Mouse (Mus musculus) heart, postnatal 4 days (tissue): ENCODE data around the gene Ndufa4. TPM values are rescaled to one million over a fixed set of nuclear protein-coding genes. Genes with fewer than 3 reads are reported as not detected.
"Not testable (repeated sequence)": the region's sequence is repeated elsewhere in the genome, so short reads cannot be mapped to it uniquely, and the experiment has no call there.

Experiments used
- DNase-seq: peaks from one replicate; pipeline ENCODE4 v3.0.0; 2021
- total RNA-seq, 2 experiments: library from RNA; stranded (reverse); gene quantifications; 2 replicates each; pipeline ENCODE4 v1.2.3; 2021

Ndufa4 gene
- 1,000 to 10,000 TPM; 1,791 to 1,863 TPM for total RNA-seq

DNA sequence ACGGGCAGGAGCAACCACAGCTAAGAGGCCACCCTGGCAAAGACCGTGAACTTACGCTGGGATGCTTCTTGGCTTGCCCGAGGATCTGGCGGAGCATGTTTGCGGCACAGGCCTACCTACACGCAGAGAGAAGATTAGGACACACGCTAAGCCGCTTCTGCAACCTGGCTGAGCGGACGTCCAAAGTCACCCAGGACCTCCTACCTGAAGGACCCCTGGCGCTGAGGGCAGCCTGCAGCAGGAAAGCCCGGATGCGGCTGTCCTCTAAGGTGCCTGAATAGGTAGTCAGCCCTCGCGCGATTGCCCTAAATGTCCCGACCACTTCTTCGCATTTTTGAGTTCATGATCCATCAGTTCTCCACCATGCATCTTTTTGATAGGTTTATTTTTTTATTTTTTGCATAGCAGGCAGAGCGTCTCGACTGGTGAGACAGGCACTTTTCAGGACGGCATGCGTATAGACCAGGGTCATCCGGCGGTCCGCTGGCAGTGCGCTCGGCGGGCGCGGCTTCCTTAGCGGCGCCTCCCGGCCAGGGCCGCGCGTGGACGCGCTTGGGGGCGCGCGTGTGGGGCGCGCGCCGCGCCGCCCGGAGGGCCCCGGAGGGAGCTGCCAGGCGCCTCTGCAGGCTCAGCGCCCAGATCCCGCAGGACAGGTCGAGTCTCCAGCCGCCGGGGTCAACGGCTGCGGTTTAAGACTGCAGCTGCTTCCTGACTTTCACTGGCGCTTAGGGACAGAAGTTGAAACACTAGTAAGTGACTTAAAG, at the start of gene Ndufa4, which contains the start of gene Phf14:
Ndufa4 (minus strand) TSS at position 229 of the 764 bp plus-strand sequence.
Phf14 (plus strand) TSS at position 541 of the 764 bp plus-strand sequence.
- peak; percentile 93 for DNase-seq

DNA sequence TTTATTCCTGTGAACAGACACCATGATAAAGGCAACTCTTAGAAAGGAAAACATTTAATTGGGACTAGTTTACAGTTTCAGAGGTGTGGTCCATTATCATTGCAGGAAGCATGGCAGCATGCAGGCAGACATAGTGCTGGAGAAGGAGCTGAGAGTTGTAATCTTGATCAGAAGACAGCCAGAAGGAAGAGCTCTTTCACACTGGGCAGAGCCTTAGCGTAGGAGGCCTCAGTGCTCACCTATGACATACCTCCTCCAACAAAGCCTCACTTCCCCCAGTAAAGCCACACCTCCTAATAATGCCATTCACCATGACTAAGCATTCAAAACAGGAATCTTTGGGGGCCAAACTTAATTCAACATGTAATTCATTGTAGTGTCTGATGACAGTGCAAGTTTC, 40.8 kb upstream of the Ndufa4 start:
- no peak for DNase-seq

DNA sequence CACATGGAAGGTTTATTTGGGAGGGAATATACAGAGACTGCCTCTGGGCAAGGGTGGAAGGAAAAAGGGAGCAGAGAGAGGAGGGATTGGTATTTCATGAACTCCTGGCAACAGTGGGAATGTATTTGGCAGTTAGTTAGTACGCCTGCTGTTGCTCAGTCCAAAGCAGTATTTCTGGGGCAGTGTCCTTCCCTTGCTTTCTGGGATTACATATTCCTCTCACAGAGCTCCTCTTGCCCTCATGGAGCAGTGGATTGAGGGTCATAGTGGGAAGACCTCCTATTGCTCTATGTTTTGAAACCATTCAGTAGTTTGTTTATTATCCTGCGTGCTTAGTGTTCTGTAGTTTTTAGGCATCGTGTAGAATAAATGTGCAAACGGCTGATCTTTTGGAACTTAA, 34.8 kb upstream of the Ndufa4 start:
- DNase-seq = no peak

DNA sequence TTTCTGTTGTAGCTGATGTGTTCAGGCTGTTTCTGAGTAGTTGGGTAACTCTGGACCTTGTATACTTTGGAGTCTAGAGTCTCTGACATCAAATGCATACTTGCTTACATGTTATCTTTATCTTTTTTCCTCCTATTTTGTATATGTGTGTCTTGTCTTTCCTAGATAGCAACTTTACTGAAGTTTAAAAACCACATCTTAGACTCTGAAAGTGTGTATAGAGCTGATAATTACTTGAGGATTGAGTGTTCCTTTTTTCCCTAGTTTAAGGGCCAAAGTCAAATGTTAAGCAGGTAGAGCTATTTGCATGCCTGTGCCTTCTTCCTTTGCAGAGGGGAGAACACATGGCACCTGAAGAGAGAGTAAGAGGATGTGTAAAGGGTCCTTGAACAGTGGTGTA, 33.6 kb upstream of the Ndufa4 start:
- no peak for DNase-seq

DNA sequence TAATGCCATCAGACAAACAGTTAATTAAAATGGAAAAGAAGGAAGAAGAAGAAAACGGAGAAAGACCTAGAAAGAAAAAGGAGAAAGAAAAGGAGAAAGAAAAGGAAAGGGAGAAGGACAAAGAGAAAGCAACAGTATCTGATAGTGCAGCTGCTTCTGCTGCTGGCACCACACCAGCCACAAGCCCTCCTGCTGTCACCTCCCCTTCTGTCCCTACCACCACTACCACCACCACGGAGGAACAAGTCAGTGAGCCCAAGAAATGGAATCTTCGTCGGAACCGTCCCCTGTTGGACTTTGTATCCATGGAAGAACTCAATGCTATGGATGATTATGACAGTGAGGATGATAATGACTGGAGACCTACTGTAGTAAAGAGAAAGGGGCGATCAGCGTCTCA, 26.1 kb upstream of the Ndufa4 start:
- no peak for DNase-seq

DNA sequence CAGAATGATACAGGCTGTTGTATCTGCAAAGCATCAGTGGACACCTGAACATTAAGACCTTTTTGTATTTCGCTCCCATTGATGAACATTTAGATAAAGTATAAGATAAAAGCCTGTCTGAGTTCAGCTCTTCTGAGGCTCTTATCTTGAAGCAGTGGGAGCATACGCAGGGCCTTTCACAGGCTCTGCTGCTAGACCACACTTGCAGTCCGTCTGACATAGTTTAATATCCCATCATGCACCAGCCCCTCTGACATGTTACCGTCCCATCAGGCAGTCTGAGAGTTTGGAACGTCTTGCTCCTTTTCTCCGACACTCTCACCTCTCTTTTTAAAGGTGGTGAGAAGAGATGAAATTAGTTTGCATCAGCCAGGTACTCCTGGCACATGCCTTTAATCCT, 20.2 kb upstream of the Ndufa4 start:
- DNase-seq = no peak

DNA sequence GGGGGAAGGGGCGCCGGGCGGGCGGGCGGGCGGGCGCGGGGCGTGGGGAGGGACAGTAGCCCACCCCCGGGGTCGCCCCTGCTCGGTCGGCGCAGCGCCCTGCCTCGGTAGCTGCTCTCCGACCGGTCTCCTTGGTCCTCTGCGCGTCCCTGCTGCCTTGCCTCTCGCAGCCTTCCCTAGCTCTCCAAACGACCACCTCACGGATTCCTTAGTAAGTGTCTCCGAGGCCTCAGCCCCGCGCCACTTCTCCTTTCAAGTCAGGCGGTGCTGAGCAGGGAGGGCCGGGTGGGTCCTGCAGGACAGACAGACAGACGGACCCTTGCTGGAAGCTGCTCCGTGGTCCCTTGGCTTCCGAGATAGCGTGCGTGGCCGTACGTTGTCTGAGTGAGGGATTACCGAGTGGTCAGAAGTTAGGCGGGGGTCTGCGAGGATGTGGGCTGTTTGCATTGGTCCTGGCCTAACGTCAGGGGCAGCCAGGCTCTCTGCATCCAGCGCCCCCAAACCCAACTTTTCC, 18.8 kb upstream of the Ndufa4 start:
- DNase-seq = peak; percentile 48

DNA sequence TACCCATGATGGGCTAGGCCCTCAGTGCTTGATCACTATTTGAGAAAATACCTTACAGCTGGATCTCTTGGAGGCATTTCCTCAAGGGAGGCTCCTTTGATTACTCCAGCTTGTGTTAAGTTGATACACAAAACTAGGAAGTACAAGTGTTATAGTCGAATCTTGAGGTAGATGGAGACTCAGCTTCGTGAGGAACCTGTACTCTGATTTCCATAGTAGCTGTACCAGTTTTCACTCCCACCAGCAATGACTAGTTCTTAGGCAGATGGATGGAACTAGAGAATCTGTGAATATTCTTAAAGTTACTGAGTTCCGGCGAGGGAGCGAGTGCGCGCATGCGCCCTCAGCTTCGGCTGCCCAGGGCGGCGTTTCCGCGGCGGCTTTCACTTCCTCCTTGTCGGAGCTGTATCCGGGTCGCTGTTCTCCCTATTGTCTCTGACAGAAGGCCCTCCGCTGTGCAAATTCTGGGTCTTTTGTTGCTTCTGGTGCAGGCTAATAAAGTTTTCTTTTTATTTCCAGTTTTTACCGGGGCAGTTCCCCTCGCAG, 18.3 kb upstream of the Ndufa4 start:
- peak; percentile 92 for DNase-seq

DNA sequence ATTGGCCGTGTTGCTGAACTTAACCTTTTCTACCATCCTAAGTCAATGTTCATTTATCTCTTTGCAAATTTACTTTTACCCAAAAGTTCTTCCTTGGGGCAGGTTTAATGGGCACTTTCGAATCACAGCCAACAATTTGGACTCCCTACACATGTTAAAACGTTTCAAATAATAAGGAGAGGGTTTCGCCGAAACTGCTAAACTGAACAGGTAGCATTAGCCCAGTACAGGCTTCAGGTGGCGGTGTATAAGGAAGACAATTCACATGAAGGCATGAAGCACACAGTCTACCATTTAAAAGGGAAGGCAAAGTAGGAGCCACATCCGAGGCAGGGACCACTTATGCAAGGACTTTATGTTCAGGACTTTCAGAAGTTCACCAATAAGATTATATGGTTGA, 873 bp upstream of the Ndufa4 start:
- no peak for DNase-seq

DNA sequence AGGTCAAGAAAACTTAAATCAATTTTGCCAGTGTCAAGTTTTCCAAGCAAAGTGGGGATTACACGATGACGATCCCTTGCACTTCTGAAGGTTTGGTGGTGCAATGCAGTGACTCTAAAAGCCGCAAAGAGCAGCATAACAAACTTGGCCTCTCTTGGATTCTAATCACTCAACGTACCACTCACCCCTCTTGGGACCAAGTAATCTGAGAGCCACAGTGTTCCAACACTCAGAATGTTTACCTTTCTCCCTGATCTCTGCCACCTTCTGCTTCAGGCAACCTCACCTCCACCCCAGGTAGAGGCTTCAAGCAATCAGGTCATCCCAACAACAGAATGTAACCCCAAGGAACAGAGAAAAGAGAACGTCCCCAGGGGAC, 418 bp downstream of the Ndufa4 start:
- DNase-seq = no peak

DNA sequence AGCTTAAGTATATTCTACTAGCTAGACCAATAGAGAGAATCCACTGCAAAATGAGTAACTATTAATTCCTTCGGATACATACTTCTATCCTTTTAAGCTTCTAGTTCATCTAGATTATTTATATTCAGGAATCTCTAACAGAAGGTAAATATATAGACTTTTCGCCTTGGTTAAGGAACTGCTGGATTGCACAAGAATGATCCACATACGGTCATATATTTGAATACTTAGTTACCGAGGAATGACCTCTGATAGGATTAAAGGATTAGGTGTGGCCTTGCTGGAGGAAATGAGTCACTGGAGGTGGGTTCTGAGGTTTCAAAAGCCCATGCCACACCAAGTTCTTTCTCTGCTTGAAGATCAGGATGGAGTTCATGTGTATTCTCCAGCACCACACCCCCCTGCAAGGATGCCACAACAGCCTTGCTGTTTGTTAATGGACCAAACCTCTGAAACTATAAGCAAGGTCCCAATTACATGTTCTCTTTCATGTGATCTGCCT, 6.4 kb downstream of the Ndufa4 start:
- no peak for DNase-seq

DNA sequence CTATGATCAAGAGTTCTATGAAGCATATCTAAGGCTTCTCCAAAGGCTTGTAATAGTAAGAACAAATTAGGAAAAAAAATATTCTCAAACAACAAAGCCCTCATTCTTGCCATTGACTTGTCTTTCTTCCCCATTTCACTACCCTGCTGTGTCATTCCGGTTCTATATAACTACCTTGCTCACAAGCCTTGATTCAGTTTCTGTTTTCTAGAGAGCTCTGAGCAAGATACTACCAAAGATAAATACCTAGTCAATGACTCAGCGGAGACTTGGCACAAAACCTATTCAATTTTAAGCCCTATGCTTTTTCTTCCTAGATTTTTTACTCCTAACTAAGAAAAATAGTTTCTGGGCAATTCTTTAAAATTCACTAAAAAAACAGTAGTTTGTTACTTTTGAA, 31.9 kb downstream of the Ndufa4 start:
- DNase-seq = not testable (repeated sequence)

Other genes with a start within 250 kb of the Ndufa4 start
- 10 to 100 TPM; 63.5 to 69.5 TPM for gene Phf14, start 312 bp upstream of the Ndufa4 start, total RNA-seq